Mouse (Mus musculus) erythroblast, embryonic 14.5 days (primary cell): ENCODE results near the gene Cnn3.

ENCODE experiments used
- GATA1 ChIP-seq: IDR thresholded peaks from 2 replicates; pipeline ENCODE4 v1.6.1; 2012; ENCODE audit warnings: low read length, inconsistent platforms, mixed read lengths
- TAL1 ChIP-seq: IDR thresholded peaks from 3 replicates; pipeline ENCODE4 v1.6.1; 2012; ENCODE audit warnings: low read length, inconsistent platforms, mixed read lengths

DNA sequence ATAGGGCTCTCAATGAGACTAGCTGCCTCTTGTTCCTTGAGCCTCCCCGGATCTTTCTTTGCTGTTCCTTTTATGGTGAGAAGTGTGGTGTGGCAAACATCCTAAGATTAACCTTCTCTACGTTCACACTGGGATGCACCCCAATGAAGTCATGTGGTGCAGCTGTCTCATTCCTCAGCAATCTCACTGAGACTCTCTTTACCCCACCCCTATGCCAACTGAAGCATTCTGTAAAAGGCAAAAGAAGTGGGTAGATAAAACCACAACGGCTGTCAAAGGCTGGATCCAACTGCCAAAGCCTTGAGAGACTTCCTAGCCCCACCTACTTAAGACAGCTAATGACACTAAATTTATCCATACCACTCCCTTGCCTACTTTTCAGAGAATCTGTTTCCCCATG, 48.4 kb downstream of the Cnn3 start:
- no peak for TF ChIP-seq GATA1
- no peak for TF ChIP-seq TAL1
